Mouse (Mus musculus): ENCODE data around the gene Mrgpre. TPM values are rescaled to one million over a fixed set of nuclear protein-coding genes. Genes with fewer than 3 reads are reported as not detected.

Gene Mrgpre
- polyA plus RNA-seq, 1 experiment from 2014 or later = 7.9 TPM

DNA sequence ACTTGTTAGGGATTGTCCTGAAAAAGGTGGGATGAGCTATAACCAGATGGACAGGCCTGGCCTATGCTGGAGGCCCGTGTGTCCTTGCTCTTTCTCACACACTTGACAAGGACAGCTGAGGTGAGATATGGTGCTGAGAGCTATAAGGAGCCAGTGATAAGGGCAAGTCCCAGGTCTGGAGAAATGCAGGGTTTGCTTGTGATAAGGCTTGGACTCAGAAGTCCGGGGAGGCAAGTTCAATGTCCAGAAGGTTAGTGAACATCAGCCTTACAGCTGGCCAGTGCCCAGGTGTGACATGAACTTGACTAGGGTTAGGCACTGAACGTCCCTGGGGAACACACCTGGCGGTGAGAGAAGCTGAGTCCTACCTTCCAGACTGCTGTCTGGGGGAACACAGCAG, 32.2 kb downstream of the Mrgpre start:
- ATAC-seq (ENCODE audit: low FRiP score) = no peak
- Histone ChIP-seq H3K4me3 (replicated peaks) (no peak overlapping the region), H3K36me3 (no peaks in the 10 kb centered on the region), H3K9me3 (replicated peaks) (no peaks in the 10 kb centered on the region), H3K27me3 (replicated peaks) (peaks cover 23% of the 10 kb centered on the region), H3K4me2 (no peak overlapping the region), H3K4me1 (peaks cover 21% of the 10 kb centered on the region), H3K9ac (replicated peaks) (no peak overlapping the region), H3K27ac (replicated peaks) (no peak overlapping the region)
- 78% methylated on average over 4 of the region's 4 CpGs for WGBS

GRCm38 (mm10) chr7:143751380-143751779, 32.9 kb downstream of the Mrgpre start:
- Histone ChIP-seq H3K4me2 (no peak overlapping the region), H3K27ac (replicated peaks) (no peak overlapping the region), H3K9ac (replicated peaks) (no peak overlapping the region), H3K9me3 (replicated peaks) (no peaks in the 10 kb centered on the region), H3K4me1 (peaks cover 15% of the 10 kb centered on the region), H3K4me3 (replicated peaks) (no peak overlapping the region), H3K27me3 (replicated peaks) (peaks cover 22% of the 10 kb centered on the region), H3K36me3 (no peaks in the 10 kb centered on the region)
- 74% methylated on average over 1 of the region's 1 CpGs for WGBS
- ATAC-seq (ENCODE audit: low FRiP score) = no peak

GRCm38 (mm10) chr7:143749045-143749444, 35.3 kb downstream of the Mrgpre start:
- no peak for ATAC-seq (ENCODE audit: low FRiP score)
- no peaks in the 10 kb centered on the region for H3K36me3 ChIP-seq
- WGBS = 71% methylated on average over 3 of the region's 3 CpGs

GRCm38 (mm10) chr7:143748041-143748868, 36.0 kb downstream of the Mrgpre start:
- Histone ChIP-seq H3K27ac (replicated peaks) (peak overlapping the region; percentile 76), H3K27me3 (replicated peaks) (no peaks in the 10 kb centered on the region; the same call in 1 of the 2 replicates), H3K4me2 (peak overlapping the region; percentile 56), H3K4me1 (peaks cover 11% of the 10 kb centered on the region), H3K9ac (replicated peaks) (peak overlapping the region; percentile 34; the same call in 1 of the 2 replicates), H3K4me3 (replicated peaks) (peak overlapping the region; percentile 22), H3K36me3 (no peaks in the 10 kb centered on the region), H3K9me3 (replicated peaks) (no peaks in the 10 kb centered on the region)
- 2% methylated on average over 16 of the region's 16 CpGs for WGBS
- peak; percentile 87 for ATAC-seq (ENCODE audit: low FRiP score)

More at GRCm38 (mm10) chr7:143749045-143749444, 35.3 kb downstream of the Mrgpre start:
- H3K4me3 ChIP-seq (replicated peaks) = no peak overlapping the region
- no peaks in the 10 kb centered on the region; the same call in 1 of the 2 replicates for H3K27me3 ChIP-seq (replicated peaks)
- peaks cover 11% of the 10 kb centered on the region for H3K4me1 ChIP-seq
- peak overlapping the region; percentile 56; the same call in 1 of the 2 replicates for H3K4me2 ChIP-seq
- no peaks in the 10 kb centered on the region for H3K9me3 ChIP-seq (replicated peaks)
- no peak overlapping the region for H3K27ac ChIP-seq (replicated peaks)
- H3K9ac ChIP-seq (replicated peaks) = no peak overlapping the region

DNA sequence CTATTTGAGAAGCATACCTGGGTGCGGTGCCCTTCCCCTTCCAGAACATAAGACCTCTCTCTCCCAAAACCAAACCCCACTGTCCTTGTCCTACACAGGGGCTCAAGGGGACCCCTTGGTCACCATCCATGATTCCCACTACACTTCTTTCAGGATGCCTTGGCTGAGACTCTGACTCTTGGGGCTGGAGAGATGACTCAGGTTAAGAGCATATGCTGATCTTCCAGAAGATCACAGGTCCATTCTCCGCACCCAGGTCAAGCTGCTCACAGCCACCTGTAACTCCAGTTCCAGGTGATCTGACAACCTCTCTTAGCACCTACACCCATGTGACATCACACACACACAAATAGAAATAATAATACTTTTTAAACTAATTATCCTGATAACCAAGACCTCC, 43.6 kb downstream of the Mrgpre start:
- H3K9ac ChIP-seq (replicated peaks) = peak overlapping the region; percentile 83
- peak overlapping the region; percentile 63 for H3K27ac ChIP-seq (replicated peaks)
- H3K27me3 ChIP-seq (replicated peaks) = 0 out of 2 replicates have a peak, but pooled peaks cover 4% of the 10 kb centered on the region
- H3K4me1 ChIP-seq = peaks cover 40% of the 10 kb centered on the region
- 24% methylated on average over 2 of the region's 2 CpGs for WGBS
- ATAC-seq (ENCODE audit: low FRiP score) = peak; percentile 7
- H3K9me3 ChIP-seq (replicated peaks) = no peaks in the 10 kb centered on the region
- H3K4me3 ChIP-seq (replicated peaks) = peak overlapping the region; percentile 65
- H3K36me3 ChIP-seq = no peaks in the 10 kb centered on the region
- H3K4me2 ChIP-seq = peak overlapping the region; percentile 85

DNA sequence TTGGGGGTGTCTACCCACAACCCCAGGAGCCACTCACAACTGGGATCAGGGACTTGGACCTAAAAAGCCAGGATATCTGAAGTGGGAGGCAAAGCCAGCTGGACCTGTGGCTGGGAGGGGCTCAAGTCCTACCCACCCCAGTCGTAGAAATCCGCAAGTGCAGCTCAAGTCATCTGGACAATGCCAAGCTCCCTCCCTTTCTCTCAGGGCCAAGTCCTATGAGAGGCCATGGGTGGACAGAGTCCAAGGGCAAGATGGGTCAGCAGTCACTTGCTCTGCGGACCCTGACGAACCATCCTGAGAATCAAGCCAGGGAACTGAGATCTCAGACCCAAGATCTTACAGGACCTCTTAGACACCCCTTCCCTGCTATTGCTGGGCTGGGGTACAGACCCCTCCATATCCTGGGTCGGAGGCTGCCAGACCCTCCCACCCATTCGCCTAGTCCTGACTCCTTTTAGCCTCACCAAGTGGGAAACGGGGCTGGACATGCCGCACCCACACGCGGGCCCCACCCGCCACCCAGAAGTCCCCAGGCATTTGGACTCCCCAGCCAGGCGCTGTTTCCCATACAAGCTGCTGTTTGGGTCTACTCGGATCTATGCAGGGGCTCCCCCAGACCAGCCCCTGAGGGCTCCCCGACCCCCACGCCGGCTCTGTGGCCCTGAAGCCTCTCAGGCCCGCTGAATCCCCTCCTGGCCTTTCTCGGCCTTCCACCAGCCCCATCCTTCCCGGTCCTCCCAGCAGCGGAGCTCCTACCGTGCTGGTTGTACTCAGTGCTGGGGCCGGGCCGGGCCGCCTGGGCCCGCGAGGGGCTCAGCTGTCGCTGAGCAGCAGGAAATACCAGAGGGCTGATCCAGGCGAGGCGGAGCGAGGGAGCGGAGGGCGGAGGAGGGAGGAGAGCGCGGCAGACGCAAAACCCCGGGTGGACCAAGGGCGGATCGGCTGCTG, 44.5 kb downstream of the Mrgpre start:
- peak overlapping the region; percentile 65 for H3K4me3 ChIP-seq (replicated peaks)
- H3K9me3 ChIP-seq (replicated peaks) = no peaks in the 10 kb centered on the region
- H3K4me2 ChIP-seq = peak overlapping the region; percentile 85
- H3K36me3 ChIP-seq = 0 out of 2 replicates have a peak, but pooled peaks cover 2% of the 10 kb centered on the region
- peak overlapping the region; percentile 83 for H3K9ac ChIP-seq (replicated peaks)
- peak; percentile 88 for ATAC-seq (ENCODE audit: low FRiP score)
- H3K27me3 ChIP-seq (replicated peaks) = 0 out of 2 replicates have a peak, but pooled peaks cover 4% of the 10 kb centered on the region
- WGBS = 4% methylated on average over 38 of the region's 38 CpGs
- H3K4me1 ChIP-seq = peaks cover 40% of the 10 kb centered on the region
- peak overlapping the region; percentile 63 for H3K27ac ChIP-seq (replicated peaks)

DNA sequence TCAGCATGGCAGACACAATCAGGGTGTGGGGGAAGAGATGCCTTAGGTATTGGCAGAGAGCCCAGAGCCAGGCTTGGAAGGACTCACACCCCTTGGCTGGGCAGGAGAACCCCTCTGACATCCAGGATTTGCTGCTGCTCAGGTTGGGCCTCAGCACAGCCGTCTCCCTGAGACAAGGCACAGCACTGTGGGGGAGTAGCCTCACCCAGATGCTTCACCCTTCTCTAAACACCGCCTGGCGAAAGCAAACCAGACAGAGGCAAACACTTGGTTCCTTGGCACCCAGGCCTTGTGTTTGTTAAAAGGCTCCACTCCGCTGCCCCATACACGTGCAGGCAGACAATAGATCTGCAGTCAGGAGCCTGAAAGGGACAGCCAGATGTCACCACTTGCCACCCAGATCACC, 45.7 kb downstream of the Mrgpre start:
- WGBS = 14% methylated on average over 5 of the region's 5 CpGs
- no peaks in the 10 kb centered on the region for H3K9me3 ChIP-seq (replicated peaks)
- peak; percentile 33; the same call in 1 of the 2 replicates for ATAC-seq (ENCODE audit: low FRiP score)

DNA sequence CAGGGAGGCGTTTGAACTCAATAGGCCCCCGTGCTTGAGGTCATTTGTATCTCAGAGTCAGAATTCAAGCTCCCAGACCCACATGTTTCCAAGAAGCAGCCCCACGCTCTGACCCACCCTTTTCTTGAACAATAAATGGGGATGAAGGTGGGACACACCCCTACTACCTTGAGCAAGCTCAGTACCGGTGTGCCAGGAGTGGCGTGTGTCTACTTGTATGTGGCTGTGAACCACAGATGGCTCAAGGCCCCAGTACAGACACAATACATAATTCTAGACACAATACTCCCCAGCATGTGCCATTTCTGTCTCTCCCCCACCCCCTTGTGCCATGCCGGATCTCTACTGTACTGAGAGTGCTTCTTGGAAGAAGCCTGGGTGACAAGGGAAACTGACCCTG, 46.1 kb downstream of the Mrgpre start:
- peak overlapping the region; percentile 85 for H3K4me2 ChIP-seq
- peak overlapping the region; percentile 65 for H3K4me3 ChIP-seq (replicated peaks)
- no peaks in the 10 kb centered on the region for H3K9me3 ChIP-seq (replicated peaks)
- peak overlapping the region; percentile 83 for H3K9ac ChIP-seq (replicated peaks)
- H3K36me3 ChIP-seq = 0 out of 2 replicates have a peak, but pooled peaks cover 6% of the 10 kb centered on the region
- peak overlapping the region; percentile 63 for H3K27ac ChIP-seq (replicated peaks)
- 0 out of 2 replicates have a peak, but pooled peaks cover 4% of the 10 kb centered on the region for H3K27me3 ChIP-seq (replicated peaks)
- H3K4me1 ChIP-seq = peaks cover 40% of the 10 kb centered on the region
- WGBS = 58% methylated on average over 6 of the region's 6 CpGs
- ATAC-seq (ENCODE audit: low FRiP score) = peak; percentile 13; the same call in 1 of the 2 replicates

More for the DNA sequence above, 45.7 kb downstream of the Mrgpre start:
- Histone ChIP-seq H3K4me3 (replicated peaks) (peak overlapping the region; percentile 65), H3K4me2 (peak overlapping the region; percentile 85), H3K27ac (replicated peaks) (peak overlapping the region; percentile 63), H3K27me3 (replicated peaks) (0 out of 2 replicates have a peak, but pooled peaks cover 4% of the 10 kb centered on the region), H3K9ac (replicated peaks) (peak overlapping the region; percentile 83), H3K4me1 (peaks cover 40% of the 10 kb centered on the region), H3K36me3 (0 out of 2 replicates have a peak, but pooled peaks cover 6% of the 10 kb centered on the region)

DNA sequence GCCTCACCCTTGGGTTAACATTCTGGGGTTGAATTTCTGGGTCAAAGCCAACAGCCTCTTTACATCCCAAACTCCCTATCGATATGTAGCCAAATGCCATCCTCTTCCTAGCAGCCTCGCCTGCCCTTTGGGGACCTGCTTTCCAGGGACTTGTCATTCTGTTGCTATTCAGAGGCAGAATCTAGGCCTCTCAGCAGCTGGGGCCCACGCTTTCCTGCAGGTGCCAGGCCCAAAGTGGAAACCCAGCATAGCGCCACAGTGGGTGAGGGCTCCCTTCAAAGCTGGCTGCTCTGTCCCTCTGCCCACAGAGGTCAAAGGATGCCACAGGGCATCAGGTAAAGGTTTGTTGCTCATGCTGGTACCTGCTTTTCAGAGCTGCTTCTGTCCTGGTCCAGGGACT, 50.6 kb downstream of the Mrgpre start:
- Histone ChIP-seq H3K4me3 (replicated peaks) (no peak overlapping the region), H3K9ac (replicated peaks) (no peak overlapping the region), H3K9me3 (replicated peaks) (no peaks in the 10 kb centered on the region), H3K27me3 (replicated peaks) (no peaks in the 10 kb centered on the region), H3K27ac (replicated peaks) (no peak overlapping the region), H3K36me3 (0 out of 2 replicates have a peak, but pooled peaks cover 6% of the 10 kb centered on the region), H3K4me2 (no peak overlapping the region), H3K4me1 (peaks cover 31% of the 10 kb centered on the region)
- 81% methylated on average over 4 of the region's 4 CpGs for WGBS
- ATAC-seq (ENCODE audit: low FRiP score) = no peak

DNA sequence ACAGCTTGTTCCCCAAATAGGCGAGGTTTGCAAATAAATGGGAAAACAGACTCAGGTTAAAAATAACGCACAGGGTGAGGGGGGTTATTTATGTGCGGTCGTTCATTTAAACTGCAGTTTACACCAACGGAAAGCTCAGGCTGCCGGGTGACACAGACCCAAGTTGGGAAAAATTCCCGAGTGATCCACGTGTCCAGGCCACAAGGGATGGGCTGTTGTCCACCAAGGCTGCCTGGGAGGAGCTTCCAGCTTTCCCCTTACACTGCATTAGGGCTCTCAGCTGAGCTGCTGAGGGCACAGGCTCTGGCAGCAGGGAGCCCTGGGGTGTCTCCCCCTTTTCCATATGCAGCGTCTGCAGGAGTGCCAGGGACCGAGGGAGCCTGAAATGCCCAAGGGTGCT, 54.4 kb downstream of the Mrgpre start:
- Histone ChIP-seq H3K36me3 (0 out of 2 replicates have a peak, but pooled peaks cover 5% of the 10 kb centered on the region), H3K9me3 (replicated peaks) (no peaks in the 10 kb centered on the region), H3K27ac (replicated peaks) (no peak overlapping the region), H3K4me3 (replicated peaks) (no peak overlapping the region), H3K9ac (replicated peaks) (no peak overlapping the region), H3K4me1 (peaks cover 9% of the 10 kb centered on the region), H3K4me2 (no peak overlapping the region), H3K27me3 (replicated peaks) (no peaks in the 10 kb centered on the region)
- WGBS = 66% methylated on average over 10 of the region's 10 CpGs
- no peak for ATAC-seq (ENCODE audit: low FRiP score)
